Mouse (Mus musculus): Measurements from ENCODE around the gene Milr1. TPM values are rescaled to one million over a fixed set of nuclear protein-coding genes. Genes with fewer than 3 reads are reported as not detected.
A peak's percentile ranks its signal among the peaks of the same experiment; 100 is the strongest.
"Not testable (repeated sequence)": the region's sequence is repeated elsewhere in the genome, so short reads cannot be mapped to it uniquely, and the experiment has no call there.

Milr1 gene
- polyA plus RNA-seq, 2 experiments = 1.9 to 2.1 TPM

GRCm38 (mm10) chr11:106741826-106742225 is 9.2 kb upstream of the Milr1 start:
- TF ChIP-seq POLR2A (IDR thresholded peaks at IDR 0.05; ENCODE audit: borderline replicate concordance, extremely low read depth, insufficient read depth, insufficient read length) = no peak
- no peaks in the 10 kb centered on the region for H3K9me3 ChIP-seq (ENCODE audit: control insufficient read depth, low read length)
- H3K4me1 ChIP-seq (ENCODE audit: control insufficient read depth, insufficient read depth, low read length) = no peaks in the 10 kb centered on the region
- H3K4me2 ChIP-seq (replicated peaks; ENCODE audit: low read depth, low read length, severe bottlenecking) = no peak overlapping the region
- DNase-seq (ENCODE audit: low spot score) (no peak), ATAC-seq (ENCODE audit: low FRiP score, low read depth) (no peak)
- H3K27me3 ChIP-seq (ENCODE audit: control insufficient read depth, insufficient read depth, low read length) = no peaks in the 10 kb centered on the region
- no peak overlapping the region for H3K27ac ChIP-seq (replicated peaks; ENCODE audit: low read depth, low read length)
- H3K36me3 ChIP-seq (ENCODE audit: control insufficient read depth, insufficient read depth, low read length) = no peaks in the 10 kb centered on the region
- H3K9ac ChIP-seq (ENCODE audit: low read depth, low read length, severe bottlenecking) = no peak overlapping the region
- 94% methylated on average over 3 of the region's 3 CpGs for WGBS
- H3K4me3 ChIP-seq (replicated peaks; ENCODE audit: low read length) = no peak overlapping the region

DNA sequence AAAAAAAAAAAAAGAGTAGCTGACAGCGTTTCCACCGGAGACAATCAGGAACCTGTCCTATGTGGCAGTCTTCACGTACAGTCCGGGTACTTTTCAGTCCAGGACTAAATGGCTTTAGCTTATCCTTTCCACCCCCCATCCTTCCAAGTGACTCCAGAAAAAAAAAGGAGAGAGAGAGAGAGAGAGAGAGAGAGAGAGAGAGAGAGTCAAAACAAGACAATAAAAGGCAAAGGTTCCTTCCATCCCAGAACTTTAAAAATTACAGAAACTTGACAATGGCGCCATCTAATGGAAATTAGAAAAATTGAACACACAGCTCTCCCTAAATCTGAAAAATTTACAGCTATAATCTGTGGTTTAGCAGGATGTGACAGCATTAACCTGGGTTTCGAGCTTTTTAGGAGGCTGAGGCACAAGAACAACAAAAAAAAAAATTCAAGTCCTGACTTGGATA is 8.6 kb upstream of the Milr1 start:
- no peak overlapping the region for H3K27ac ChIP-seq (replicated peaks; ENCODE audit: low read depth, low read length)
- no peaks in the 10 kb centered on the region for H3K4me1 ChIP-seq (ENCODE audit: control insufficient read depth, insufficient read depth, low read length)
- ATAC-seq (ENCODE audit: low FRiP score, low read depth) (no peak), DNase-seq (ENCODE audit: low spot score) (peak; percentile 50)
- 52% methylated on average over 6 of the region's 6 CpGs for WGBS
- no peaks in the 10 kb centered on the region for H3K9me3 ChIP-seq (ENCODE audit: control insufficient read depth, low read length)
- no peak overlapping the region for H3K4me2 ChIP-seq (replicated peaks; ENCODE audit: low read depth, low read length, severe bottlenecking)
- no peak for TF ChIP-seq POLR2A (IDR thresholded peaks at IDR 0.05; ENCODE audit: borderline replicate concordance, extremely low read depth, insufficient read depth, insufficient read length)
- H3K27me3 ChIP-seq (ENCODE audit: control insufficient read depth, insufficient read depth, low read length) = no peaks in the 10 kb centered on the region
- H3K36me3 ChIP-seq (ENCODE audit: control insufficient read depth, insufficient read depth, low read length) = no peaks in the 10 kb centered on the region
- no peak overlapping the region for H3K4me3 ChIP-seq (replicated peaks; ENCODE audit: low read length)
- H3K9ac ChIP-seq (ENCODE audit: low read depth, low read length, severe bottlenecking) = no peak overlapping the region

DNA sequence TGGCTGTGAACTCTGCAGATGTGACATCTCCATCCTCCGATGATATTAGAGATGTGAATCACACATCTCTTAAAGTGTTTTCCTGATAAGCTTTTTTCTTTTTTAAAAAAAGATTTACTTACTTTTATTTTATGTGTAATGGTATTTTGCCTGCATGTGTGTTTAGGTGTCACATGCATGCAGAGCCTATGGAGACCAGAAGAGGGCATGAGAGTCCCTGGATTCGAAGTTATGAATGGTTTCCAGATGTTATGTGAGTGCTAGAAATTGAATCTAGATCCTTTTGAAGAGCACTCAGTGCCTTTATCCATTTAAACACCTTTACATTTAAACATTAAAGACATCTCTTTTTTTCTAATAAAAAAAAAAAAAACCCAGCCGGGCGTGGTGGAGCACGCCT is 6.1 kb upstream of the Milr1 start:
- ATAC-seq (ENCODE audit: low FRiP score, low read depth) = no peak
- no peak for DNase-seq (ENCODE audit: low spot score)
- 80% methylated on average over 5 of the region's 5 CpGs for WGBS
- H3K27ac ChIP-seq (replicated peaks; ENCODE audit: low read depth, low read length) = no peak overlapping the region
- no peak overlapping the region for H3K9ac ChIP-seq (ENCODE audit: low read depth, low read length, severe bottlenecking)
- TF ChIP-seq POLR2A (IDR thresholded peaks at IDR 0.05; ENCODE audit: borderline replicate concordance, extremely low read depth, insufficient read depth, insufficient read length) = no peak
- H3K4me3 ChIP-seq (replicated peaks; ENCODE audit: low read length) = no peak overlapping the region
- no peak overlapping the region for H3K4me2 ChIP-seq (replicated peaks; ENCODE audit: low read depth, low read length, severe bottlenecking)
- no peaks in the 10 kb centered on the region for H3K36me3 ChIP-seq (ENCODE audit: control insufficient read depth, insufficient read depth, low read length)
- no peaks in the 10 kb centered on the region for H3K27me3 ChIP-seq (ENCODE audit: control insufficient read depth, insufficient read depth, low read length)
- H3K9me3 ChIP-seq (ENCODE audit: control insufficient read depth, low read length) = no peaks in the 10 kb centered on the region
- H3K4me1 ChIP-seq (ENCODE audit: control insufficient read depth, insufficient read depth, low read length) = no peaks in the 10 kb centered on the region

DNA sequence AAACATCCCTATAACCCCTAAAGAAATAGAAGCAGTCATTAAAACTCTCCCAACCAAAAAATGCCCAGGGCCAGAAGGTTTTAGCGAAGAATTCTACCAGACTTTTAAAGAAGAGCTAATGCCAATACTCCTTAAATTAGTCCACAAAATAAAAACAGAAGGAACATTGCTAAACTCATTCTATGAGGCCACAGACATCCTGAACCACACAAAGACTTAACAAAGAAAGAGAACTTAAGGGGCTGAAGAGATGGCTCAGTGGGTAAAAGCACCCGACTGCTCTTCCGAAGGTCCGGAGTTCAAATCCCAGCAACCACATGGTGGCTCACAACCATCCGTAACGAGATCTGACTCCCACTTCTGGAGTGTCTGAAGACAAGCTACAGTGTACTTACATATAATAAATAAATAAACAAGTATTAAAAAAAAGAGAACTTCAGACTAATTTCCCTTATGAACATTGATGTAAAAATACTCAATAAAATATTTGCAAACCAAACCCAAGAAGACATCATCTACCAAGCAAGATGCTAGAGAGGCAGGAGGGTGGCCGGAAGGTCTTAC is 1.4 kb upstream of the Milr1 start:
- H3K36me3 ChIP-seq (ENCODE audit: control insufficient read depth, insufficient read depth, low read length); H3K27ac ChIP-seq (replicated peaks; ENCODE audit: low read depth, low read length); DNase-seq (ENCODE audit: low spot score); H3K27me3 ChIP-seq (ENCODE audit: control insufficient read depth, insufficient read depth, low read length); ATAC-seq (ENCODE audit: low FRiP score, low read depth); H3K4me3 ChIP-seq (replicated peaks; ENCODE audit: low read length); H3K4me1 ChIP-seq (ENCODE audit: control insufficient read depth, insufficient read depth, low read length); H3K9ac ChIP-seq (ENCODE audit: low read depth, low read length, severe bottlenecking); H3K4me2 ChIP-seq (replicated peaks; ENCODE audit: low read depth, low read length, severe bottlenecking); H3K9me3 ChIP-seq (ENCODE audit: control insufficient read depth, low read length): not testable (repeated sequence)
- 94% methylated on average over 7 of the region's 7 CpGs for WGBS

DNA sequence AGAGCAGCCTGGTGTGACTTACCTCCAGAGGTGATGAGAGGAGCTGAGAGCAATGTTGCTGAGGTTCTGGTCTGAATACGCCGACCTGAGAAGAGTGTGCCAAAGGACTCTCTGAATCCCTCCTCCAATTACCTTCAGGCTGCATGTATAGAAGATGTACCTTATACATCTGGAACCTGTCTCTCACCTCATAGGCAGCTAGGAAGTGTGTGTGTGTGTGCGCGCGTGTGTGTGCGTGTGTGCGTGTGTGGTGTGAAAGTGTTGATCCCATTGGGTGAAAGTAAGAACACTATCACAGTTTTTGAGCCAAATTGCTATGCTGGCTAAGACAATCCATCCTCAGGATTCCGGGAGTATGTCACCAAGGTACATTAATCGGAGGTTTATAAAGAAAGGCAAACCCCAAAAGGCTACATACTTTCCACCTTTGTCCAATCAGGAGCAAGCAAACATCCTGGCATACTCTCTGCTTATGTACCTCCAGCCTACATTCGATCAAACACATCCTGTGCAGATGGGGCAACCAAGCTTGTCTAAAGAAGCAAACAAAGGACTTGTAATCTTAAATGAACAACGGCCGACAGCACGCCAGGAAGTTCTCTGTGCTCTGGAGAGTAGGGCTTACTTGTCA is 790 bp upstream of the Milr1 start, which contains the start of gene Pecam1:
Pecam1 (minus strand) TSS at position 508 of the 631 bp plus-strand sequence.
- 91% methylated on average over 13 of the region's 13 CpGs for WGBS
- no peak for DNase-seq (ENCODE audit: low spot score)

More for the DNA sequence above, 790 bp upstream of the Milr1 start, which contains the start of gene Pecam1:
- H3K9ac ChIP-seq (ENCODE audit: low read depth, low read length, severe bottlenecking) = no peak within 1 kb of the TSS
- H3K27me3 ChIP-seq (ENCODE audit: control insufficient read depth, insufficient read depth, low read length) = no peaks in the 10 kb centered on the region
- no peak within 1 kb of the TSS for H3K27ac ChIP-seq (replicated peaks; ENCODE audit: low read depth, low read length)
- TF ChIP-seq POLR2A (IDR thresholded peaks at IDR 0.05; ENCODE audit: borderline replicate concordance, extremely low read depth, insufficient read depth, insufficient read length) = no peak
- no peaks in the 10 kb centered on the region for H3K9me3 ChIP-seq (ENCODE audit: control insufficient read depth, low read length)
- no peak for ATAC-seq (ENCODE audit: low FRiP score, low read depth)
- H3K4me2 ChIP-seq (replicated peaks; ENCODE audit: low read depth, low read length, severe bottlenecking) = no peak within 1 kb of the TSS
- no peaks in the 10 kb centered on the region for H3K36me3 ChIP-seq (ENCODE audit: control insufficient read depth, insufficient read depth, low read length)
- H3K4me3 ChIP-seq (replicated peaks; ENCODE audit: low read length) = no peak within 1 kb of the TSS
- H3K4me1 ChIP-seq (ENCODE audit: control insufficient read depth, insufficient read depth, low read length) = no peaks in the 10 kb centered on the region
